Mouse (Mus musculus) heart, postnatal 36 days (tissue): ENCODE measurements around the gene Kcnd1. TPM values are rescaled to one million over a fixed set of nuclear protein-coding genes. Genes with fewer than 3 reads are reported as not detected.
"Not testable (repeated sequence)": the region's sequence is repeated elsewhere in the genome, so short reads cannot be mapped to it uniquely, and the experiment has no call there.

Experiments
- DNase-seq, 2 experiments: peaks; one replicate each; pipeline ENCODE4 v3.0.0; 2021 to 2022
- intact Hi-C: fragments of 180-260 bp; cut with DNase I; formaldehyde crosslinking; loops from one replicate; pipeline ENCODE4 v1.15.1; 2025
- total RNA-seq, 2 experiments: library from RNA; stranded (reverse); gene quantifications; 2 replicates each; pipeline ENCODE4 v1.2.3; 2021

Gene Kcnd1
- under 1 TPM; 0.19 to 0.28 TPM for total RNA-seq

DNA sequence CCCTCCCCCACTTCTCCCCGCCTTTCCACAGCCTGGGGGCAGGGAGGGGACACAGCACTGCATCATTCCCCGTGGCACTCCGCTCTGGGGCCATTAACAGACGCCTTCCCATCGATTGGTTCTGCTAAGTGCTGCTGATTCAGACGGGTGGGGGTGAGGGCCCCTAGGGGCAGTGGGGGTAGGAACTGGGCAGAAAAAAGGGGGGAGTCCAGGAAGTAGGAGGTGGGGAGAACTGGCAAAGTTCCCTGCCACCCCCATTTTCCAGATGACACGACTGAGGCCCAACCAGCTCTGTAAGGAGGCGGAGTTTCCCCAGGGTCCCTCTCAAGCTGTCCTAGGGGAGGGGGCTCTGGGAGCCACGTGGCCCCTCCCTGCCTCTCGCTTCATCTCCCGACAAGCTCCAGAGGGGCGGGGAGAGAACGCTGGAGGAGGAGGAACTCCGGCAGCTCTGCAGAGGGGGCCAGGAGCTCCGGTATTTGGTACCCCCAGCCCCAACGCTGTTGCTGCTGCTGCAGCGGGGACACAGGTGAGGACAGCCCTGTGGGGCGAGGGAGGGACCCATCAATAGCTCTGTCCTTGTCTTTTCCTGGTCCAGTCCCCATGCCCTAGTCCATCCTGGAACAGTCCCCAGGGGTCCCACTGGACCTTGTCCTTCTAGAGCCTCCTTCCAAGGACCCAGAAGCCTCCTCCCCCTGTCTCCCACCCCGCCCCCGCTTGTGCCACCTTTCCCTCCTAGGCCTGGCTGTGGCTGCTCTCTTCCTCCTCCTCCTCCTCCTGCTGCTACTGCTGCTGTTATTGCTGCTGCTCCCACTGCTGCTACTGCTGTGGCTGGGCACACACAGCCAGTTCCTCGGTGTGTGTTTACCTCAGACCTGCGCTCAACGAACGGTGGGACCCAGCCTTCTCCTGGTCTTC lies at the start of gene Kcnd1:
Gene Kcnd1, plus strand, starts transcription at position 425 of the 915 bp plus-strand sequence.
- peak in 1 of 2 experiments; percentile 1 for DNase-seq
- intact Hi-C loops: no loop called here

- DNase-seq: peak in 1 of 2 experiments; percentile 10
- intact Hi-C loops: loop anchor here (5.0 kb wide), 1 partner anchor 40 kb away; no protein-coding TSS in a partner anchor
Observed at GRCm38 (mm10) chrX:7772766-7773165, 49.3 kb upstream of the Kcnd1 start.

- intact Hi-C loops: loop anchor here (2.0 kb wide), 2 partner anchors 13 to 21 kb away; partner anchors contain the start of gene Tfe3
- DNase-seq: no peak
Observed at GRCm38 (mm10) chrX:7775501-7776205, 46.4 kb upstream of the Kcnd1 start.

DNA sequence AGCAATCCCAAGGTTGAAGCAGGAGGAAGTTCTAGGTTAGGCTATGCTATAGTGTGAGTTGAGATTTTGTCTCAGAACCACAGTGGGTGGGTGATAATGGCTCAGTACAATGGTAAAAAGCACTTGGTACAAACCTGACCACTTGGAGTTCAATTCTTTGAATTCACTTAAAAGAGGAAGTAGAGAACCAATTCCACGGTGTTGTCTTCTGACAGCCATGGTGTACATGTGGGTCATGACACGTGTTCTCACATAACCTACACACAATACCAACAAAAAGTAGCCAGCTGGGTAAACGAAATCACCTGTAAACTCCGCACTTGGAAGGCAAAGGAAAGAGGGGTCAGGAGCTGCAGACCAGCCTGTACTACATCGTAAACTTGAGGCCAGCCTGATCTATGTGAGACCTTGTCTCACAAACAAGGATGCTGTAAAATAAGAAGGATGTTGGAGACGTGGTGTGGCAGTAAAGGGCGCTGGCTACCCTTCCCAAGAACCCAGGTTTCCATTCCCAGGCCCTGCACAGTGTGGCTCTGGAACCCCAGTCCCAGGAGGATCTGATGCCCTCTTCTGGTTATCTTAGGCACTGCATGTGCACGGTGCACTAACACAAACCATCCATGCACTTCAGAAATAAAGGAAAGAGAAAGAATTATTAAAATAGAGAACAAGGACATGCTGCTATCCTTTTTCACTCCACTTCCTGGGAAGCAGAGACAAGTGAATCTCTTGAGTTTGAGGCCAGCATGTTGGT lies 45.6 kb upstream of the Kcnd1 start:
- DNase-seq: peak; percentile 44 to 69
- intact Hi-C loops: loop anchor here (2.0 kb wide), 2 partner anchors 14 to 22 kb away; partner anchors contain the start of gene Tfe3

DNA sequence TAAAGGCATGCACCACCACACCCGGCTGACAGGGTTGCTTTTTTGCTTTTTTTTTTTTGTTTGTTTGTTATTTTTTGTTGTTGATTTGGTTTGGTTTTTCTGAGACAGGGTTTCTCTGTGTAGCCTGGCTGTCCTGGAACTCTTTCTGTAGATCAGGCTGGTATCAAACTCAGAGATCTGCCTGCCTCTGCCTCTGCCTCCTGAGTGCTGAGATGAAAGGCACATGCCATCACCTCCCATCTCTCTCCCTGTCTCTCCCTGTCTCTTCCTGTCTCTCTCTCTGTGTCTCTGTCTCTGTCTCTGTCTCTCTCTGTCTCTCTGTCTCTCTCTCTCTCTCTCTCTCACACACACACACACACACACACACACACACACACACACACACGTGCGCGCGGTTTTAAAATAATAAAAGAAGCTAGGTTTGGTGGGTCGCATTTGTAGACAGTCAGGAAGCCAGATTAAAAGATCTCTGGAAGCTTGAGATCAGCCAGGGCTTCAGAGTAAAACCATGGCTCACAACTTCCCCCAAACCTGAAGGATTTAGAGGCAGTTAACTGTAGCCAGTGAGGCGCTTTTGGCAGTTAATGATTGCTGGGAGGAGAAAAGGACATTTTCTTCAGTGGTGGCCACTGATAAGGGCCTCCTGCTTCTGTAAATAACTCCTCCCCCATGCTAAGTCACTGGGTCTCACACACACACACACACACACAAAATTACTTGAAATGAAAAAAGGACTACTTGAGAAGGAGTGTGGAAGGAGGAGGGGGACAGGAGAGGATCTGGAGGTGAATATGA lies 43.4 kb upstream of the Kcnd1 start:
- intact Hi-C loops: no loop called here
- no peak for DNase-seq

- intact Hi-C loops: no loop called here
Observed at GRCm38 (mm10) chrX:7779294-7779693, 42.8 kb upstream of the Kcnd1 start.

GRCm38 (mm10) chrX:7782603-7783092 lies 39.4 kb upstream of the Kcnd1 start:
- intact Hi-C loops: loop anchor here (10.0 kb wide), 1 partner anchor 458 kb away; no protein-coding TSS in a partner anchor

More at GRCm38 (mm10) chrX:7779294-7779693, 42.8 kb upstream of the Kcnd1 start:
- DNase-seq: no peak

GRCm38 (mm10) chrX:7789542-7790136 lies 32.5 kb upstream of the Kcnd1 start, which contains the start of gene Gripap1:
Gene Gripap1 (plus strand): TSS chrX:7789765.
- intact Hi-C loops: loop anchor here (5.0 to 10.0 kb wide), 3 partner anchors 37 to 465 kb away; partner anchors contain the start of genes Ccdc120 and Slc35a2
- DNase-seq: peak; percentile 74 to 75

More at GRCm38 (mm10) chrX:7782603-7783092, 39.4 kb upstream of the Kcnd1 start:
- no peak for DNase-seq

- DNase-seq: no peak
- intact Hi-C loops: loop anchor here (5.0 to 10.0 kb wide), 2 partner anchors 38 to 94 kb away; partner anchors contain the start of genes Ccdc120 and Slc35a2
Observed at GRCm38 (mm10) chrX:7790309-7790708, 31.8 kb upstream of the Kcnd1 start.

GRCm38 (mm10) chrX:7793361-7793760 lies 28.7 kb upstream of the Kcnd1 start:
- no peak for DNase-seq
- intact Hi-C loops: loop anchor here (5.0 to 10.0 kb wide), 2 partner anchors 41 to 91 kb away; partner anchors contain the start of genes Ccdc120 and Slc35a2

GRCm38 (mm10) chrX:7795016-7795415 lies 27.1 kb upstream of the Kcnd1 start:
- intact Hi-C loops: loop anchor here (10.0 kb wide), 1 partner anchor 90 kb away; the partner anchor contains the start of gene Slc35a2
- DNase-seq: peak; percentile 34 to 37

DNA sequence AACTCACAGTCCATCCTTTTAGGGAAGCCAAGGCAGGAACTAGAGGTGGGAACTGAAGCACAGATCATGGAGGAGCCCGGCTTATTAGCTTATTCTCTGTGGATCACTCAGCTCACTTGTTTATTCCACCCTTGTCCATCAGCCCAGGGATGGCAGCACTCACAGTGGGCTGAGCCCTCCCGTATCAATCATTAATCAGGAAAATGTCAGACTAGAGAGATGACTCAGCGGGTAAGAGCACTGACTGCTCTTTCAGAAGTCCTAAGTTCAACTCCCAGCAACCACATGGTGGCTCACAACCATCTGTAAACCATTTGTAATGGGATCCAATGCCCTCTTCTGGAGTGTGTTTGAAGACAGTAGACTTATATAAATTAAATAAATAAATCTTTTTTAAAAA lies 24.8 kb upstream of the Kcnd1 start:
- no peak for DNase-seq
- intact Hi-C loops: loop anchor here (10.0 kb wide), 1 partner anchor 87 kb away; the partner anchor contains the start of gene Slc35a2

DNA sequence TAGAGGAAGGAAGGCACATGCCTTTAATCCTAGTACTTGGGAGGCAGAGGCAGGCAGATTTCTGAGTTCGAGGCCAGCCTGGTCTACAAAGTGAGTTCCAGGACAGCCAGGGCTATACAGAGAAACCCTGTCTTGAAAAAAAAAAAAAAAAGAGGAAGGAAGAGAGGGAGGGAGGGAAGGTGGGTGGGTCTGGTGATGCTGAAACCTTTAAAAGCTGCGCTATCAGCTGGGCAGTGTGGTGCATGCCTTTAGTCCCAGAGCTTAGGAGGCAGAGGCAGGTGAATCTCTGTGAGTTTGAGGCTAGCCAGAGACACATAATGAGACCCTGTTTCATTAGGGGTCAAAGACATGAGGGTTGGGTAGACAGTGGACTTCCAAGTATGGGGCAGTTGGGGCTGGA lies 19.9 kb upstream of the Kcnd1 start:
- intact Hi-C loops, DNase-seq: not testable (repeated sequence)

GRCm38 (mm10) chrX:7815016-7815415 lies 7.1 kb upstream of the Kcnd1 start:
- DNase-seq, intact Hi-C loops: not testable (repeated sequence)

DNA sequence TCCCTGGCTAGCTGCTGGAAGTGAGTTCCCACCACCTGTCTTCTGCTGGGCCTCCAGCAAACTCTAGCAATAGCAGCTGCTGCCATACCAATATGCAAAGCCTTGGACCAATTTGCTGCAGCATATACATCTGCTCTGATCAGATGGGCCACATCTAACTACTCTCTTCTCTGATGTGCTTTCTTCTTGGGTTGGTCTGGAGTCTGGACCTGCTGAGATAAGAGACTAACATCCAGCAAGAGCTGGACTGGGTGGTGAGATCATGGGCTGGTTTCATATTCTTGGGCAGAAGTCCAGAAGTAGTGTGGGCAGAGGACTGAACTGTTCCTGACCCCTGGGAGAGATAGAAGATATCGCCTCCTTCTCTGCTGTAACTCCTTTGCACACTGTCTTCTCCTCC lies 15.1 kb downstream of the Kcnd1 start:
- intact Hi-C loops: no loop called here
- no peak for DNase-seq

- intact Hi-C loops: no loop called here
Observed at GRCm38 (mm10) chrX:7840842-7841162, 18.7 kb downstream of the Kcnd1 start.

GRCm38 (mm10) chrX:7841163-7842162 lies 19.4 kb downstream of the Kcnd1 start, which contains the start of gene Otud5:
Gene Otud5 (plus strand): TSS chrX:7841364.
- intact Hi-C loops: no loop called here
- DNase-seq: peak; percentile 90

More at GRCm38 (mm10) chrX:7840842-7841162, 18.7 kb downstream of the Kcnd1 start:
- DNase-seq: no peak
